In the genomic region with DNA sequence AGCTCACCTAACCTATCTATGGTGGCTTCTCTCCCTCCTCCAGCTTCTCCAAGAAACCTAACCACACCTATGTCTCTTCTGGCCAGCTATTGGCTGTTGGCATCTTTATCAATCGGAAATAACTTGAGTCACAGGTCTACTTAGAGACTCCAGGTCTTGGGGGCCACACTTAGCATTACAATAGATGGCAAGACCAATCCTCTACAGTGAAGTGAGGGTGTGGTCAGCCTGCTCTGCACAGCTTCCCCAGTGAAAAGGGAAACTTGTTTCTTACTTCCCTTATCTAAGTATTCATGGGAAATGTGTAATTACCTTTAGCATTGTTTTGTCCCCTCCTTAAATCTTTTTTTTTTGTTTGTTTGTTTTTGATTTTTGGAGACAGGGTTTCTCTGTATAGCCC, we compare ENCODE assay signal across 14 mouse cellular contexts.
"Had no signal": no experiment of that assay in that cellular context is flagged by ENCODE, and none has a peak within 500 bp of the region (broad histone marks: within the 10 kb centered on the region; RNA-seq: fewer than 3 reads in every experiment).

No protein-coding gene starts in this region.

- H3K27me3 ChIP-seq: limb, embryonic 12.5 days; liver, embryonic 13.5 days; lung, embryonic 15.5 days; megakaryocyte, embryonic 14.5 days; midbrain, embryonic 12.5 days; neural tube, embryonic 15.5 days had no signal

- H3K4me2 ChIP-seq: limb, embryonic 12.5 days; liver, embryonic 13.5 days; lung, embryonic 15.5 days; midbrain, embryonic 12.5 days; neural tube, embryonic 15.5 days had no signal

- H3K27ac ChIP-seq: limb, embryonic 12.5 days; liver, embryonic 13.5 days; lung, embryonic 15.5 days; midbrain, embryonic 12.5 days; neural tube, embryonic 15.5 days had no signal

- H3K9me3 ChIP-seq: limb, embryonic 12.5 days; liver, embryonic 13.5 days; lung, embryonic 15.5 days; megakaryocyte, embryonic 14.5 days; midbrain, embryonic 12.5 days; neural tube, embryonic 15.5 days had no signal

- H3K9ac ChIP-seq: limb, embryonic 12.5 days; liver, embryonic 13.5 days; liver, postnatal 0 days; lung, embryonic 15.5 days; midbrain, embryonic 12.5 days; neural tube, embryonic 15.5 days had no signal

- DNase-seq: kidney, adult 2 months; kidney, postnatal 25 days; liver; liver, embryonic 13.5 days; liver, postnatal 0 days; thymus, adult 18-20 months; thymus, postnatal 14 days had no signal

- ATAC-seq: intestine, embryonic 16.5 days; liver, postnatal 0 days had no signal

- H3K4me3 ChIP-seq: limb, embryonic 12.5 days; liver, embryonic 13.5 days; lung, embryonic 15.5 days; megakaryocyte, embryonic 14.5 days; midbrain, embryonic 12.5 days; myocyte; neural tube, embryonic 15.5 days had no signal
